Mouse (Mus musculus): ENCODE results near the gene Cd300a. TPM values are rescaled to one million over a fixed set of nuclear protein-coding genes. Genes with fewer than 3 reads are reported as not detected.

Gene Cd300a
- polyA plus RNA-seq, 1 experiment from 2014 or later: 0.95 TPM

DNA sequence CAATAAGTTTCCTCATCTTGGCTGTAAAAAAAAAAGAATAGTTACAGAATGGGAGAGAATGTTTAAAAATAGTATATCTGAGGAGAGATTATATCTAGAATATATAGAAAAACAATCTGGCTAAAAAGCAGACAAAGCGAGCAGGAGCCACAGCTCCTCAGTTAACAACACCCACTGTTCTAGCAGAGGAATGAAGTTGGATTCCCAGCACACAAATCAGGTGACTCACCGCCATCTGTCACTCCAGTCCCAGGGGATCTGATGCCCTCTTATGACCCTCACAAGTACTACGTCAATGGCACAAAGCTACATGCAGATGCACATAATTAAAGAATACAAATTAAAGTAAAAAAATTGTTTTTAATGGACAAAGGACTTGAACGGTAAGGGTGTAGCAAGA lies 32.6 kb downstream of the Cd300a start:
- Histone ChIP-seq H3K4me3 (replicated peaks; ENCODE audit: low read length) (no peak overlapping the region), H3K4me1 (replicated peaks; ENCODE audit: control insufficient read depth, insufficient read depth, low read length) (no peaks in the 10 kb centered on the region), H3K36me3 (ENCODE audit: control insufficient read depth, insufficient read depth) (no peaks in the 10 kb centered on the region), H3K27ac (ENCODE audit: low read length) (no peak overlapping the region), H3K9ac (replicated peaks; ENCODE audit: low read depth, low read length) (no peak overlapping the region), H3K27me3 (replicated peaks; ENCODE audit: control insufficient read depth, insufficient read depth, low read length) (no peaks in the 10 kb centered on the region), H3K9me3 (ENCODE audit: control insufficient read depth, low read length) (no peaks in the 10 kb centered on the region; the same call in 1 of the 2 replicates), H3K4me2 (ENCODE audit: low read length) (no peak overlapping the region)
- WGBS: 78% methylated on average over 4 of the region's 4 CpGs
- ATAC-seq: no peak

DNA sequence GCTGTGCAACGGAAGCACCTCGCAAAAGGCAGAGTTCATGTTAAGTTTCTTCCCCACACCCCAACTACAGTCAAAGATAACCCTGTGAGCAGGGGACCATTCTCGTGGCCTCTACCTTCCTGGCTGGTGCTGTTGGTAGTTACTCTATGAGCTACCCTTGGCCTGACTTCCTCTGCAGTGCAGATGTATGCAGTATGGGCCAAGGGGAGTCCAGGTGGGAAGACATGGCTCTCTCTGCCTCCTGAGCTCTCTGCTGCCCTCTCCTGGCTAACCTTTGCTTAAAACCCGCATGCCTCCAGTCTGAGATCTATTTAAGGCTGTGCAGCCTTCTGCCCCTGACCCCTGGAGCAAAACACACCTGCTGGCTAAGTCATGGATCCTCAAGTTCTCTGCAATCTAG lies 34.1 kb downstream of the Cd300a start:
- no peak overlapping the region for H3K27ac ChIP-seq (ENCODE audit: low read length)
- no peaks in the 10 kb centered on the region for H3K36me3 ChIP-seq (ENCODE audit: control insufficient read depth, insufficient read depth)
- H3K27me3 ChIP-seq (replicated peaks; ENCODE audit: control insufficient read depth, insufficient read depth, low read length): no peaks in the 10 kb centered on the region
- H3K4me1 ChIP-seq (replicated peaks; ENCODE audit: control insufficient read depth, insufficient read depth, low read length): no peaks in the 10 kb centered on the region
- 69% methylated on average over 4 of the region's 4 CpGs for WGBS
- H3K9ac ChIP-seq (replicated peaks; ENCODE audit: low read depth, low read length): no peak overlapping the region
- H3K4me3 ChIP-seq (replicated peaks; ENCODE audit: low read length): no peak overlapping the region
- H3K4me2 ChIP-seq (ENCODE audit: low read length): no peak overlapping the region
- no peak for ATAC-seq
- no peaks in the 10 kb centered on the region; the same call in 1 of the 2 replicates for H3K9me3 ChIP-seq (ENCODE audit: control insufficient read depth, low read length)

GRCm38 (mm10) chr11:114929581-114929980 lies 39.7 kb downstream of the Cd300a start:
- no peak for ATAC-seq
- H3K9me3 ChIP-seq (ENCODE audit: control insufficient read depth, low read length): no peaks in the 10 kb centered on the region
- 82% methylated on average over 2 of the region's 2 CpGs for WGBS

DNA sequence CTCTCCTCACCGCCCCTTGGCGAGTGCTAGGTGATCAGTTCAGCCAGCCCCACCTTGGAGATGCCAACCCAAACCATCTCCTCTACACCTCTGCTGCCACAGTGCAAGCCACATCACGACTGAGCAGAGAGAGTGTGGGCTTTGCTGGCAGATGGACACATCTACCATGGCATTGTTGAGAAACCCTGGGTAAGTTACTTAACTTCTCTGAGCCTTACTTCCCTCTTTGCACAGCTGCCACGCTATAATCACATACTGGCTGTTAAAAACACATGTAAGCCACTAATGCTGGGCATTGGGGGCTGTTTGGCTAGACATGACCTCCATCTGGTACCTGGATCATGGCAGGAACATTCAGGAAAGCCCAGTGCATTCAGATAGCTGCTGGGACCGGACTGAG lies 41.2 kb downstream of the Cd300a start:
- Histone ChIP-seq H3K27ac (ENCODE audit: low read length) (no peak overlapping the region), H3K4me1 (replicated peaks; ENCODE audit: control insufficient read depth, insufficient read depth, low read length) (no peaks in the 10 kb centered on the region), H3K9ac (replicated peaks; ENCODE audit: low read depth, low read length) (no peak overlapping the region), H3K27me3 (replicated peaks; ENCODE audit: control insufficient read depth, insufficient read depth, low read length) (no peaks in the 10 kb centered on the region), H3K4me2 (ENCODE audit: low read length) (no peak overlapping the region), H3K4me3 (replicated peaks; ENCODE audit: low read length) (no peak overlapping the region), H3K9me3 (ENCODE audit: control insufficient read depth, low read length) (no peaks in the 10 kb centered on the region), H3K36me3 (ENCODE audit: control insufficient read depth, insufficient read depth) (no peaks in the 10 kb centered on the region)
- WGBS: 85% methylated on average over 5 of the region's 5 CpGs
- no peak for ATAC-seq

More at GRCm38 (mm10) chr11:114929581-114929980, 39.7 kb downstream of the Cd300a start:
- Histone ChIP-seq H3K9ac (replicated peaks; ENCODE audit: low read depth, low read length) (no peak overlapping the region), H3K4me1 (replicated peaks; ENCODE audit: control insufficient read depth, insufficient read depth, low read length) (no peaks in the 10 kb centered on the region), H3K4me2 (ENCODE audit: low read length) (no peak overlapping the region), H3K36me3 (ENCODE audit: control insufficient read depth, insufficient read depth) (no peaks in the 10 kb centered on the region), H3K4me3 (replicated peaks; ENCODE audit: low read length) (no peak overlapping the region), H3K27me3 (replicated peaks; ENCODE audit: control insufficient read depth, insufficient read depth, low read length) (no peaks in the 10 kb centered on the region), H3K27ac (ENCODE audit: low read length) (no peak overlapping the region)

DNA sequence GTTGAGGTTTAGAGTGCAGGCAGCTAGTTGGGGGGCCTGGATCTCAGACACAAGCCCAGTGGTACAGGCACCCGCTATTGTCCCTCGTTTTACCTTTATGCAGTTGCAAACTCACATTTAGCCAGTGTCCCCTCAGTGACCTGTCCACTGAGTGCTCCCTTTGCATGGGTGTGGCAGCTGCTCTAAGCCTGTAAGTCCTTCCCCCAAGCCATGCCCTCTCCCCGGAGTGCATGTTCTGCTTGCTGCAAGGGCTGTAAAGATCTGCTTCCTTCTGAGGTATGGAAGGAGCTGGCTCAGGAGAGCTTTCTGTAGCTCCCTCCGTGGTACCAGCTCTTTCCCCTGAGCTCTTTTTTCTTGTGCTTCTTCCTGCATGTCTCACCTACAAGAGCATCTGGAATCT lies 43.8 kb downstream of the Cd300a start:
- H3K9ac ChIP-seq (replicated peaks; ENCODE audit: low read depth, low read length): no peak overlapping the region
- H3K4me3 ChIP-seq (replicated peaks; ENCODE audit: low read length): no peak overlapping the region
- ATAC-seq: no peak
- H3K4me2 ChIP-seq (ENCODE audit: low read length): no peak overlapping the region
- no peak overlapping the region for H3K27ac ChIP-seq (ENCODE audit: low read length)
- no peaks in the 10 kb centered on the region for H3K36me3 ChIP-seq (ENCODE audit: control insufficient read depth, insufficient read depth)
- H3K27me3 ChIP-seq (replicated peaks; ENCODE audit: control insufficient read depth, insufficient read depth, low read length): no peaks in the 10 kb centered on the region
- 85% methylated on average over 4 of the region's 4 CpGs for WGBS
- H3K4me1 ChIP-seq (replicated peaks; ENCODE audit: control insufficient read depth, insufficient read depth, low read length): no peaks in the 10 kb centered on the region
- H3K9me3 ChIP-seq (ENCODE audit: control insufficient read depth, low read length): no peaks in the 10 kb centered on the region

GRCm38 (mm10) chr11:114934144-114934543 lies 44.3 kb downstream of the Cd300a start, which contains the start of gene Cd300lb:
Cd300lb (minus strand) TSS chr11:114934386.
- Histone ChIP-seq H3K4me1 (replicated peaks; ENCODE audit: control insufficient read depth, insufficient read depth, low read length) (no peaks in the 10 kb centered on the region), H3K4me2 (ENCODE audit: low read length) (no peak within 1 kb of the TSS), H3K27ac (ENCODE audit: low read length) (no peak within 1 kb of the TSS), H3K27me3 (replicated peaks; ENCODE audit: control insufficient read depth, insufficient read depth, low read length) (no peaks in the 10 kb centered on the region), H3K9me3 (ENCODE audit: control insufficient read depth, low read length) (no peaks in the 10 kb centered on the region), H3K4me3 (replicated peaks; ENCODE audit: low read length) (no peak within 1 kb of the TSS), H3K36me3 (ENCODE audit: control insufficient read depth, insufficient read depth) (no peaks in the 10 kb centered on the region), H3K9ac (replicated peaks; ENCODE audit: low read depth, low read length) (no peak within 1 kb of the TSS)
- ATAC-seq: no peak
- WGBS: 75% methylated on average over 6 of the region's 6 CpGs

Other genes starting within 250 kb of the Cd300a start
- 637 and 697 TPM in 2 replicates for gene Rpl38, start 221.5 kb upstream of the Cd300a start, polyA plus RNA-seq (2015; fragmentation: Nextera tagmentation; extraction: Ambion mirVana)
- 25.1 and 27.5 TPM in 2 replicates for gene Ttyh2, start 214.6 kb upstream of the Cd300a start, polyA plus RNA-seq (2015; fragmentation: Nextera tagmentation; extraction: Ambion mirVana)
- 1.5 and 2.0 TPM in 2 replicates for gene Dnaic2, start 162.6 kb upstream of the Cd300a start, polyA plus RNA-seq (2015; fragmentation: Nextera tagmentation; extraction: Ambion mirVana)
- 0.26 and 0.66 TPM in 2 replicates for gene Kif19a, start 124.7 kb upstream of the Cd300a start, polyA plus RNA-seq (2015; fragmentation: Nextera tagmentation; extraction: Ambion mirVana)
- 18.5 and 19.4 TPM in 2 replicates for gene Btbd17, start 94.1 kb upstream of the Cd300a start, polyA plus RNA-seq (2015; fragmentation: Nextera tagmentation; extraction: Ambion mirVana)
- not detected in 2 replicates for gene Gpr142, start 91.1 kb upstream of the Cd300a start, polyA plus RNA-seq (2015; fragmentation: Nextera tagmentation; extraction: Ambion mirVana)
- 6.1 and 7.0 TPM in 2 replicates for gene Gprc5c, start 38.9 kb upstream of the Cd300a start, polyA plus RNA-seq (2015; fragmentation: Nextera tagmentation; extraction: Ambion mirVana)
- 0.08 TPM in 1 of 2 replicates, not detected in the other for gene Cd300lb, start 44.3 kb downstream of the Cd300a start, polyA plus RNA-seq (2015; fragmentation: Nextera tagmentation; extraction: Ambion mirVana)
- not detected in 2 replicates for gene Cd300c, start 79.1 kb downstream of the Cd300a start, polyA plus RNA-seq (2015; fragmentation: Nextera tagmentation; extraction: Ambion mirVana)
- gene Cd300ld, start 99.9 kb downstream of the Cd300a start, polyA plus RNA-seq (2015; fragmentation: Nextera tagmentation; extraction: Ambion mirVana): not detected in 2 replicates
- 0.61 and 1.4 TPM in 2 replicates for gene Cd300c2, start 111.8 kb downstream of the Cd300a start, polyA plus RNA-seq (2015; fragmentation: Nextera tagmentation; extraction: Ambion mirVana)
- gene Cd300ld2, start 126.2 kb downstream of the Cd300a start, polyA plus RNA-seq (2015; fragmentation: Nextera tagmentation; extraction: Ambion mirVana): not detected in 2 replicates
- not detected in 2 replicates for gene Cd300ld4, start 137.0 kb downstream of the Cd300a start, polyA plus RNA-seq (2015; fragmentation: Nextera tagmentation; extraction: Ambion mirVana)
- not detected in 2 replicates for gene Cd300ld5, start 147.7 kb downstream of the Cd300a start, polyA plus RNA-seq (2015; fragmentation: Nextera tagmentation; extraction: Ambion mirVana)
- gene Cd300ld3, start 158.4 kb downstream of the Cd300a start, polyA plus RNA-seq (2015; fragmentation: Nextera tagmentation; extraction: Ambion mirVana): not detected in 2 replicates
- gene Cd300e, start 172.1 kb downstream of the Cd300a start, polyA plus RNA-seq (2015; fragmentation: Nextera tagmentation; extraction: Ambion mirVana): not detected in 2 replicates
- 0.85 and 1.1 TPM in 2 replicates for gene Rab37, start 201.4 kb downstream of the Cd300a start, polyA plus RNA-seq (2015; fragmentation: Nextera tagmentation; extraction: Ambion mirVana)
- 0.27 TPM in 1 of 2 replicates, not detected in the other for gene Cd300lf, start 244.0 kb downstream of the Cd300a start, polyA plus RNA-seq (2015; fragmentation: Nextera tagmentation; extraction: Ambion mirVana)